Mouse (Mus musculus) heart, adult 2 months (tissue): ENCODE results near the gene Tulp4.
A peak's percentile ranks its signal among the peaks of the same experiment; 100 is the strongest.

Experiments used
- CTCF ChIP-seq: fragments of 200-600 bp; IDR thresholded peaks from 2 replicates; pipeline ENCODE4 v1.8.1; 2022; ENCODE audit warnings: antibody characterized with exemption, mild to moderate bottlenecking, moderate library complexity
- EP300 ChIP-seq: fragments of 200-500 bp; IDR thresholded peaks from 2 replicates; pipeline ENCODE4 v1.6.1; 2011; ENCODE audit warnings: low read depth, low read length, control low read depth; ENCODE audit not compliant: insufficient read depth
- POLR2A ChIP-seq: fragments of 200-500 bp; IDR thresholded peaks from 2 replicates; pipeline ENCODE4 v1.6.1; 2011; ENCODE audit warnings: mild to moderate bottlenecking, low read depth, low read length, control low read depth; ENCODE audit not compliant: insufficient read depth

DNA sequence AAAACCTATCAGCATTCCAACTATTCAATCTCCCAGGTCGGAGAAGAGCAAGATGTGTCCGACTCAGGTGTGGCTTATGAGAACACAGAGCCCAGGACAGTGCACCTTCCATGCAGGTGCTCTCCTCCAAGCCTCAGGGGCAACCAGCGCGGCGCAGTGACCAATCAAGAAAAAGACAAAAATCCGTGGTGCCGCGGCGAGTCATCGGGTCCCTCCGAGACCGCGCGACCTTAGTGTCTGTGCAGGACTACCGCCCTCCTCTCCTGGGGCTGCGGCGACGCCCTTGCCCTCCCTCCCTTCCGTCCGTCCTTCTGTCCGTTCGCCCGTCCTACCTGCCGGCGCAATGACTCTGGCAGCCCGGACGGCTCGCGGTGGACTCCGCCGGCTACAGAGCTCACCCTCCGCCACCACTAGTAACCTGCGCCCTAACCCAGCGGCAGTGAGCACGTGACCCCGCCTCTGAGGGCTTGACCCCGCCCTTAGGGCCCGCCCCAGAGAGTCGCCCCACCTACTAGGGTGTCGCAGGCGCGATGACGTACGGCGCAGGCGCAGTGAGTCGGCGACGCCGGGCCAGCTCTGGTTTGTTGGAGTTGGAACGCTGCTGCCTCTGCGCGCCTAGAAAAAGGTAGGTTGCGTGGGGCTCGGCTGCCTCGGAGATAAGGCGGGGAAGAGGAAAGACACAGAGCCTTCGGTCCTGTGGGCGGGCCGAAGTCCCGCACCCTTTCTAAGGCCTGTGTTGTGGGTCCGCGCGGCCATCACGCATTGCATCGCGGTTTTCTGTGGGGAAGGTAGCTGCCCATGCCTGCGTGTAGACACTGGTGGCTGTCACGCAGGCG is 26.7 kb upstream of the Tulp4 start, which contains the start of the genes Serac1 and Gtf2h5:
- peak; percentile 47; the same call in 1 of the 2 replicates for TF ChIP-seq EP300
- peak; percentile 91 for TF ChIP-seq POLR2A
- peak; percentile 30 for TF ChIP-seq CTCF
